Mouse (Mus musculus) kidney, adult 11 months (tissue): ENCODE results near the gene Tef.

Experiments used
- DNase-seq: peaks from one replicate; pipeline ENCODE4 v3.0.0; 2022

The Tef gene

DNA sequence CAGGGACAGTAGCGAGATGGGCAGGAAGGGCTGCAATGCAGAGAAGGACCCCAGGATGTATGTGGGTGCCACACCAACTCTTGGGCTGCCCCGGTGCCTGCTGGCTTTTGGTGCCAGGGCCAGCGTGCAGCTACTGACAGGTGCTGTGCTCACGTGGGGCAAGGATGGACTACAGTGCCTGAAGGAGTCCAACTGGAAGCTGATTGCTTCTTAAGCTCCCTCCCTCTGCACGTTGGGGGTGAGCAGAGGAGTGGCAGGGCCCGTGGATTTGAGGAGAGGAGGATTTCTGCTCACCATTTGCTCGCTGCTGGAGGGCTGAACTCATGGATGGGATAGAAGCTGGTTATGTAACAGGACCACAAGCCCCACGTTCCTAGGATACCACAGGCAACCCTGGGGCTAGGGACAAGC is 725 bp downstream of the Tef start:
- DNase-seq, result peak; percentile 88

GRCm38 (mm10) chr15:81803425-81803951 is 1.3 kb downstream of the Tef start:
- DNase-seq, result no peak

DNA sequence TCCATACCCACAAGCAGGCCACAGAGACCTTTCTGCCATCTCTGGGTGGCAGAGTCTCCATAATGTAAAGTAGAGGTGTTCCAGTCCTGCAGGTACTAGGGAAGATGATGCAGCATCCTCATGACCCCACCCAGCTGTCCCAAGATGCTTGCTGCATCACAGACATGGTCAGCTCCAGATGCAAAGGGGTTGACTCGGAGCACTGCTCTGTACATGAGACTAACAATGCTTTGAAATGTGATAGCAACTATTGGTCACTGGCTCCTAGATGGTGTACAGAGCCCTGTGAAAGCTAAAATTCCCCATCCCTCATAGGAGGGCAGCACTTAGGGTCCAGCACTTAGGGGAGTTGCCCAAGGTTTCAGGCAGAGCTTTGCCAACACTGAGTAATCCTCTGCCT is 2.0 kb downstream of the Tef start:
- no peak for DNase-seq

DNA sequence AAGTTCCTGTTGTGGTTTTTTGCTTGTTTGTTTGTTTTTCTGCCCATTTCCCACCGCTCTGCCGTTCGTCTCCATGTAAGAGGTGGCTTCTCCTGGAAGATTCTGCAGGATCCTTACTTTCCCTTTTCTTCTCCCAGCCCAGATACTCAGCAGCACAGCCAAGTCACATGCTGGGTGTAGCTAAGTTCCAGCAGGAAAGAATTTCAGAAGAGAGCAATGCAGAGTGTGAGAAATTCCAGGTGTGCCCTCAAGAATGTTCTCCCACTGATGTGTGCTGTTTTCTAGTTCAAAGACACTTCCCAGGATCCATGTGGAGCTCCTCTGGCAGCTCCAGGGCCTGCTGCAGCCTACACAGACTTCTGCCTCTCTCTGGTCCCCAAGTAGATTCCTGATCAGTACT is 2.7 kb downstream of the Tef start:
- peak; percentile 17 for DNase-seq

DNA sequence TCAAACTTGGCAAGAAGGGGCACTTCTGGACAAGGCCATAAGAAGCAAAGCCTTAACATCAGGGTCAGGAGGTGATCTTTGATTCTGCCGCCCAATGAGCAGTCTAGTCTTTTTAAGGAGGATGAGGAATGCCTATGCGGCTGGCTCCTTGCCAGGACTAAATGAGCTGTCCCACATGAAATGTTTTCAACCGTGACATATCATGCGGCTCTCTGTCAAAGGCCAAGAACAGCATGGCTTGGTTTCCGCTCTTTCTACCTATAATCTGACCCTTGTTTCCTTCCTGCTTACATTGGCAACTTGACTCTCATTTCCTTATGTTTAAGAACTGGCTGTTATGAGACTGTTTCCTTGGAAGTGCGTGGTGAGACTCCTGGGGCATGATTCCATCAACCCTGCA is 3.4 kb downstream of the Tef start:
- DNase-seq, result peak; percentile 74

- peak; percentile 78 for DNase-seq
These were observed 4.6 kb downstream of the Tef start for GRCm38 (mm10) chr15:81806621-81807404.

DNA sequence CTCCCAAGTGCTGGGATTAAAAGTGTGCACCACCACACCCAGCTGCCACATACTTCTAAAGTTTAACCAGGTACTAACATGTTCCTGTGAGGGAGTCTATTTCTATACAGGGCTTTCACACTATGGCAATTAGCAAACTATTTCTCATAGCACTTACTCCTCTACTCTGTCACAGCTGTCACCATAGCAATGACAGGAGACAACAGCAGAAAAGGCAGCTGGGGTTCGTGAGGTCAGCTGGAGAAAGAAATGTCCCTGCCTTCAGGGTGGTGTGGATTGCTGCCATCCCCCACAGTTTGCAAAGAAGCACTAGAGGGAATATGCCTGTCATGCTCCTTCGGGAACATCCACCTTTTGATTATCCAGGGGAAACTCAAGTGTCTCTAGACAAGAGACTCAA is 6.6 kb downstream of the Tef start:
- DNase-seq, result peak; percentile 20

DNA sequence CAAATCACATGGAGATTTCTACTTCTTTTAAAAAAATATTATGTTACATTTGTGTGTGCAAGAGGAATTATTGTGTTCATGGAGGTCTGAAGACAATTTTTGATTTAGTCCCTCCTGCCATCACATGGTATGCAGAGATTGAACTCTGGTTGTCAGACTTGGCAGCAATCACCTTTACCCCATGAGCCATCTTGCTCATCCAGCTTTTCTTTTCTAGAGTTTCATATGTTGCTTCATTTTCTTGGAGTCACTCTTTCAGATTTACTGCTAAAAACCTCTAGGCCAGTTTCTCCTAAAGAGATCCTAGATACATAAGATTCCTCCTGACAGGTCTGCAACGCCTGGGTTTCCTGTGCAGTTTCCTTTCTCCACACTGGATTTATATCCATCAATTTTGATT is 7.3 kb downstream of the Tef start:
- DNase-seq, result no peak

DNA sequence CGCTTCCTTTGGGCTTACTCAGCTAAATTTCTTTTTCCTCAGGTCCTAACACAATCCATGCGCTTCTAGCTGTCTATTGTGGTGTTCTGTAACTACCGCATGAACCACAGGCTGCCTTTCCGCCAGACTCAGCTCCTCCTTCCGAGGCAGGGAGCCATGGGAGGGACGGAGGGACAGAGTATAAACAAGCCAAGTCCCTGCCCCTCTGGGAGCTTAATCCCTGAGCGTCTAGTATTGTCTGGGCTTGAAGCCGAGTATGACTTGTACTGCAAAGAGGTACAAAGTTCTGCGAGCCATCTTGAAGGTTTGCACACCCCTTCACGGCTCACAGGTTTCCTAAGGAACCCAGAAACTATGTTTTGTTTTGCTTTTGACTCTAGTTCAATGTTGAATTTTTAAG is 7.9 kb downstream of the Tef start:
- peak; percentile 97 for DNase-seq

- peak; percentile 99 for DNase-seq
These were observed 8.7 kb downstream of the Tef start for GRCm38 (mm10) chr15:81810671-81811598.

- no peak for DNase-seq
These were observed 9.4 kb downstream of the Tef start for GRCm38 (mm10) chr15:81811599-81811996.

DNA sequence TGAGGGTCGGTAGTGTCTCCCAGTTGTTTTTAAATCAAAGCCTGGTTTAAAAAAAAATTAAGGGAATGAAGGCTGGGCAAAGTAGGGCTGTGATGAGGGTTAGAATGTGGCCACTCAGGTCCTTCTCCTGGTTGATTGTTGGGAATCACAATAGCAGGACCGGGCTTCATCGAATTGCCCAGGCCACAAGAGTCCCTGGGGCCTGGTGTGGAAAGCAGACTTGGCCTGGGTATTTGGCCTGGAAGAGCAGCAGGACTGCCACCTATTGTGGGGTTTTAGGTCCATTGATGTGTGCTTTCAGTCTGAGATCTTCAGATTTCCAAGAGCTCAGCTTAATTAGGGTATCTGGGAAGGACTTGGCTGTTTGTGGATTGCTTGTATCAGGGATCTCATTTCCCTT is 10.1 kb downstream of the Tef start:
- peak; percentile 34 for DNase-seq

DNA sequence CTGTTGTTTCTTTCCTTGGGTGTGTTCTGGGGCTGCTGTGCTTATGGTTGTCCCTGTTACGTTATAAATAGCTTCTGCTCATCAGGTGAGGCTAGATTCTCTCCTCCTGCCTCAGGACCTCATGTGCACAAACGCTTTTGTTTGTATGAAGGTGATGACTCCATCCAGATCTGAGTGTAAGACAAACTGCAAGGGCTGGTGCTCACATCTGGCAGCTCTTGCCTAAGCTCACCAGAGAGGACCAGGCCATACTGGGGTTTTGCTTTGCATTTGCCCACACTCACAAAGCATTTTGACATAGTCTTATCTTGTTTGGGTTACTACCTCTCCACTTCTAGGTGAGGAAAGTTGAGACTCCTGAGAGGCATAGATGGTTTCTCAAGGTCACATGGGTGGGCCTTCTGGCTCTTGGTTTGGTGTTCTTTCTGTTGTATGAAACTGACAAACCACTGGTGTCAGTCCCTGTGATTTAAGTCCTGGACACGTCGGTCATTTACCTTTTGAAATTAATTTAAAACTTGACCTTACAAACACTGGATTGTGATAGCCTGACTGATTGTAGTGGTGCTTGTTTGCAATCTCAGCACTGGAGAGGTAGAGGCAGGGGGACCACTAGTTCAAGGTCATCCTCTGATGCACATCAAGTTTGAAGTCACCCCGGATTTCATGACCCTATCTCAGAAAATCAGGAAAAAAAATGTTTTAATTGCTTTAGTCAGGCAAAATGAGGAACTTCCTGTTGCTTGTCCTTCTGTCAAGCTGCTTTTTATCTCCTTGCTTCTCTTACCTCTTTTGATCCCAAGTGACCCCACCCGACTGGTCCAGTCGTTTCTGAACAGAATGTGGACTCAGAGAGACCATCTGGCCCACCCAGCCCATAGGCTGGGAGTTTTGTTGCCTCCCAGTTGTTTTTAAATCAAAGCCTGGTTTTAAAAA is 10.7 kb downstream of the Tef start:
- DNase-seq, result peak; percentile 15

GRCm38 (mm10) chr15:81813986-81814705 is 11.9 kb downstream of the Tef start:
- peak; percentile 45 for DNase-seq

GRCm38 (mm10) chr15:81814716-81815370 is 12.6 kb downstream of the Tef start:
- DNase-seq, result peak; percentile 35

GRCm38 (mm10) chr15:81818404-81818803 is 16.2 kb downstream of the Tef start:
- DNase-seq, result no peak

GRCm38 (mm10) chr15:81822631-81823030 is 20.4 kb downstream of the Tef start:
- DNase-seq, result no peak

DNA sequence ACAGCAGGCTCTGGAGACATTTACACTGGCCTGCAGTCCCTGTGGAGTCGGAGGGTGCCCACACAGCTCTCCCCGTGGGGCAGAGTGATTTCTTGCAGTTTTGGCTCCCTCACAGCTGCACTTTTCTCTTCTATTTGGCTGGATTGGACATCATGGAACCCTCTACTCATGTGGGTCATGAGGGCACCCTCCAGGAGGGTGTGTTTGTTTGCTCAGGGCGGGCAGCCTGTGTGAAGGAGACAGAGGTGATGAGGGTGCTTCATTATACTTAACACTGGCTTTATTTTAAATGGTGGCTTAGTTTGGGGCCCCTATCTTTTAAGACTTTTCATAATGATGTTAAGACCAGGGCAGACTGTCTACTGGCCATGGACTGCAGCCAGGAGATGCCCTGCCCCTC is 22.6 kb downstream of the Tef start:
- no peak for DNase-seq

DNA sequence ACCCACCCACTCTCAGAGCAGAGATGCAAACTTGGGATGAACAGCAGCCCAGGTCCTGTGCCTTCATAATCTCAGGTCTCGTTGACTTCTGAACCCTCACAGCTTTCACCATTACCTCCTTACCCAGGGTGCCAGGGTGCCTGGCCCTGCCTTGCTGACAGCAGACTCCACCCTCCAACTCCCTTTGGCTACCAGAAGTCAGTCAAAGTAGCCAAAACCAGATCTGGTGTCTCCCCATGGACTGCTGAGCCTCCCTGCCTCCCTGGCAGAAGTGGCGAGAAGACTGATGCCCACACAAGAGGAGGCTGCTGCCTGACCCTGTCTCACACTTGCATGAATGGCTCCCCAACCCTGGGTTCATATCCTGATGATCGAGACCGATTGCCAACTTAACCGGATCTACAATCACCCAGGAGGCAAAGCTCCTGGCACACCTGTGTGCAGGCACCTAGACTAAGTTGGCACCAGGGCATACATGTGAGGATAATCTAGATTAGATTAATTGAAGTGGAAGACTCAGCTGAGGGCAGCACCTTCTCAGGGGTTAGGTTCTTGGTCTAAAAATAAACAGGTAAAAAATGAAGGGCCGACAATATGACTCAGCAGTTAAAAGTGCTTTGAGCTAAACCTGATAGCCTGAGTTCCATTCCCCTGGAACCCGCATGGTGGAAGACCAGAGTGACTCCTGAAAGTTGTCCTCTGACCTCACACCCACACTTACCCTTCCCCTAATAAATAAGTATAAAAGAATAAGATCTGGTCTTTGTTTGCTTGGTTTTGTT is 26.4 kb downstream of the Tef start:
- no peak for DNase-seq

DNA sequence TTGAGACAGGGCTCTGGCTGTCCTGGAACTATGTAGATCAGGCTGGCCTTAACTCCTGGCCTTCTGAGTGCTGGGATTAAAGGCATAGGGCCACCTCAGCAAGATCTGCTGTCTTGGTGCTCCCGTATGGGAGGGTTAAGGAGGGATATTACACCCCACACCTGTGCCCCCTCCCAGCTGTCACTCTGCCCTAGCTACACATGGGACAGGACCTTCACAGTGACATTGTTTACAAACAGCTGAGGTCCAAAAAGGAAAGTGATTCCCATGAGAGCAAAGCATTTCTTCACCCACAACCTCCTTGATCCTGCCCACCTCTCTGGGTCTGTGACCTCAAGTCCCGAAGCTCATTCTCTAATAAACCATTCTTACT is 27.0 kb downstream of the Tef start:
- no peak for DNase-seq

- no peak for DNase-seq
These were observed 28.3 kb downstream of the Tef start for GRCm38 (mm10) chr15:81830530-81830929.
